Mouse (Mus musculus): ENCODE results near the gene Tshz2. TPM values are rescaled to one million over a fixed set of nuclear protein-coding genes. Genes with fewer than 3 reads are reported as not detected.
A peak's percentile ranks its signal among the peaks of the same experiment; 100 is the strongest.

The Tshz2 gene
- total RNA-seq, 1 experiment from 2014 or later: 41.8 TPM

- no peak for DNase-seq
Observed at GRCm38 (mm10) chr2:170009729-170010128, 376.9 kb downstream of the Tshz2 start.

GRCm38 (mm10) chr2:170011858-170012257 is 379.0 kb downstream of the Tshz2 start:
- DNase-seq: no peak

GRCm38 (mm10) chr2:170017302-170017701 is 384.5 kb downstream of the Tshz2 start:
- no peak for DNase-seq

- DNase-seq: no peak
Observed at GRCm38 (mm10) chr2:170017926-170018325, 385.1 kb downstream of the Tshz2 start.

- DNase-seq: no peak
Observed at GRCm38 (mm10) chr2:170022953-170023352, 390.1 kb downstream of the Tshz2 start.

GRCm38 (mm10) chr2:170023741-170024140 is 390.9 kb downstream of the Tshz2 start:
- no peak for DNase-seq

GRCm38 (mm10) chr2:170024939-170025338 is 392.1 kb downstream of the Tshz2 start:
- no peak for DNase-seq

GRCm38 (mm10) chr2:170025896-170026295 is 393.1 kb downstream of the Tshz2 start:
- peak; percentile 50 for DNase-seq

- DNase-seq: no peak
Observed at GRCm38 (mm10) chr2:170027837-170028236, 395.0 kb downstream of the Tshz2 start.

- DNase-seq: no peak
Observed at GRCm38 (mm10) chr2:170028488-170029303, 395.9 kb downstream of the Tshz2 start.

- DNase-seq: no peak
Observed at GRCm38 (mm10) chr2:170029304-170029856, 396.6 kb downstream of the Tshz2 start.

GRCm38 (mm10) chr2:170031226-170031625 is 398.4 kb downstream of the Tshz2 start:
- DNase-seq: no peak

- no peak for DNase-seq
Observed at GRCm38 (mm10) chr2:170031872-170032271, 399.1 kb downstream of the Tshz2 start.

GRCm38 (mm10) chr2:170033219-170033618 is 400.4 kb downstream of the Tshz2 start:
- no peak for DNase-seq

- no peak for DNase-seq
Observed at GRCm38 (mm10) chr2:170034794-170035193, 402.0 kb downstream of the Tshz2 start.

GRCm38 (mm10) chr2:170036791-170037241 is 404.0 kb downstream of the Tshz2 start:
- DNase-seq: no peak

GRCm38 (mm10) chr2:170037346-170037745 is 404.5 kb downstream of the Tshz2 start:
- no peak for DNase-seq

GRCm38 (mm10) chr2:170039772-170040171 is 407.0 kb downstream of the Tshz2 start:
- DNase-seq: no peak

- DNase-seq: no peak
Observed at GRCm38 (mm10) chr2:170041101-170041500, 408.3 kb downstream of the Tshz2 start.

GRCm38 (mm10) chr2:170042471-170043213 is 409.8 kb downstream of the Tshz2 start:
- DNase-seq: peak; percentile 18

GRCm38 (mm10) chr2:170043290-170043689 is 410.5 kb downstream of the Tshz2 start:
- no peak for DNase-seq

GRCm38 (mm10) chr2:170045896-170046295 is 413.1 kb downstream of the Tshz2 start:
- DNase-seq: no peak
